Mouse (Mus musculus) midbrain, embryonic 12.5 days (tissue): ENCODE results near the gene Wnt7a. TPM values are rescaled to one million over a fixed set of nuclear protein-coding genes. Genes with fewer than 3 reads are reported as not detected.

ENCODE experiments used
- ATAC-seq: fragments of 200-750 bp; cut with Nextera tagmentation; 2 replicates; pipeline ENCODE4 v1.8.0; 2017; ENCODE audit warnings: low read depth, moderate TSS enrichment, moderate library complexity; ENCODE audit not compliant: low FRiP score
- H3K27ac ChIP-seq: fragments of 300-500 bp; sonication (generic); replicated peaks from 2 replicates; pipeline ENCODE4 v1.5.1; 2016; ENCODE audit warnings: mild to moderate bottlenecking
- H3K27me3 ChIP-seq: fragments of 300-500 bp; sonication (generic); 2 replicates; pipeline ENCODE4 v1.6.1; 2016; ENCODE audit warnings: mild to moderate bottlenecking
- H3K36me3 ChIP-seq: fragments of 300-500 bp; sonication (generic); 2 replicates; pipeline ENCODE4 v1.6.1; 2016
- H3K4me1 ChIP-seq: fragments of 300-500 bp; sonication (generic); 2 replicates; pipeline ENCODE4 v1.6.1; 2016
- H3K4me2 ChIP-seq: fragments of 300-500 bp; sonication (generic); replicated peaks from 2 replicates; pipeline ENCODE4 v1.6.1; 2016; ENCODE audit warnings: mild to moderate bottlenecking, moderate library complexity
- H3K4me3 ChIP-seq: fragments of 300-500 bp; sonication (generic); 2 replicates; pipeline ENCODE4 v1.5.1; 2016; ENCODE audit warnings: mild to moderate bottlenecking
- H3K9ac ChIP-seq: fragments of 300-500 bp; sonication (generic); replicated peaks from 2 replicates; pipeline ENCODE4 v1.6.1; 2016; ENCODE audit warnings: mild to moderate bottlenecking, moderate library complexity
- H3K9me3 ChIP-seq: fragments of 300-500 bp; sonication (generic); 2 replicates; pipeline ENCODE4 v1.6.1; 2016; ENCODE audit warnings: mild to moderate bottlenecking
- WGBS: fragments of 180-500 bp; shearing (Covaris S2); methylation state at CpG from one replicate; pipeline ENCODE4 v1.1.7; 2016; 5-methylcytosine and 5-hydroxymethylcytosine counted together
- polyA plus RNA-seq: library from polyadenylated mRNA; unstranded; fragments of >200 nt; fragmentation: Nextera tagmentation; extraction: Ambion mirVana; gene quantifications from 2 replicates; pipeline ENCODE4 v1.2.1, GENCODE M21; 2016

Wnt7a gene
- polyA plus RNA-seq, 1 experiment from 2014 or later, result 16.4 TPM

DNA sequence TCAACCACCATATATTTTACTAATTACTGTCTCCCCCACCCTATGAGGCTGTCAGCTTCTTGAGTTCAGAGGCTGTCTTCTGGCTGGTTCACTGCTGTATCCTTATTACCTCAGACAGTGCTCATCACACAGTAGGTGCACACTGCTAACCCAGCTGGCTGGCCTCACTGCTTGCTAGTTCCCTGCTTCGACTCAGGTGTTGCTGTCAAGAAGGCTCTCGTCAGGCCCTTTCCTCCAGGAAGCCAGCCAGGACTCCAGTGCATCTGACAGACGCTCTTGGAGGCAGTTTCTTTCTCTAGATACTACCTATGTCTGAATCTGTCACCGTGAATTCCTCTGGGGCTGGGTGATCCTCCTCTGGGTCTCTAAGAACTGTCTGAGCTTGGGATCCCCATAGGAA is 85.6 kb downstream of the Wnt7a start:
- no peak overlapping the region for H3K4me3 ChIP-seq
- H3K27me3 ChIP-seq, result peaks cover 30% of the 10 kb centered on the region
- 86% methylated on average over 4 of the region's 4 CpGs for WGBS
- H3K4me2 ChIP-seq, result no peak overlapping the region
- no peaks in the 10 kb centered on the region for H3K9me3 ChIP-seq
- peaks cover 20% of the 10 kb centered on the region for H3K4me1 ChIP-seq
- no peak overlapping the region for H3K27ac ChIP-seq
- H3K36me3 ChIP-seq, result no peaks in the 10 kb centered on the region
- ATAC-seq, result no peak
- no peak overlapping the region for H3K9ac ChIP-seq

DNA sequence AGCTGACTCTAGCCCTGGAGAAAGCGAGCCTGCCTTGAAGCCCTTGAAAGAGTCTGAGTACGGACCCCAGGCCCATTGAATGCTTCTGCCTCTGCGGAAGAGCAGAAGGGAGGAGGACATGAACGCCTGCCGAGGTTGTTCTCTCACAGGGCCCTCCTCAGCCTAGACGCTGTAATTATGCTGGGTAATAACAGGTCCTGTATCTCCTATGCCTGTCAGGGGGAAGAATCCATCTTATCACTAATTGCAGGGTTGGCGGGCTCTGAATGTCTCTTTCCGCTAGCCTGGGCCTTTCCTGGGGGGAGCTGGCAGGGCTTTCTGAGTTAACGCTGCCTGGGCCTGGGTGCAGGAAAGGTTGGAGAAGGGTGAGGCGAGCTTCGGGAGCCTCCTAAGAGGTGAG is 86.4 kb downstream of the Wnt7a start:
- Histone ChIP-seq H3K36me3 (no peaks in the 10 kb centered on the region), H3K4me3 (no peak overlapping the region), H3K9ac (no peak overlapping the region), H3K27me3 (peaks cover 30% of the 10 kb centered on the region), H3K9me3 (no peaks in the 10 kb centered on the region), H3K27ac (no peak overlapping the region), H3K4me1 (peaks cover 20% of the 10 kb centered on the region), H3K4me2 (no peak overlapping the region)
- WGBS, result 69% methylated on average over 11 of the region's 11 CpGs
- ATAC-seq, result no peak

DNA sequence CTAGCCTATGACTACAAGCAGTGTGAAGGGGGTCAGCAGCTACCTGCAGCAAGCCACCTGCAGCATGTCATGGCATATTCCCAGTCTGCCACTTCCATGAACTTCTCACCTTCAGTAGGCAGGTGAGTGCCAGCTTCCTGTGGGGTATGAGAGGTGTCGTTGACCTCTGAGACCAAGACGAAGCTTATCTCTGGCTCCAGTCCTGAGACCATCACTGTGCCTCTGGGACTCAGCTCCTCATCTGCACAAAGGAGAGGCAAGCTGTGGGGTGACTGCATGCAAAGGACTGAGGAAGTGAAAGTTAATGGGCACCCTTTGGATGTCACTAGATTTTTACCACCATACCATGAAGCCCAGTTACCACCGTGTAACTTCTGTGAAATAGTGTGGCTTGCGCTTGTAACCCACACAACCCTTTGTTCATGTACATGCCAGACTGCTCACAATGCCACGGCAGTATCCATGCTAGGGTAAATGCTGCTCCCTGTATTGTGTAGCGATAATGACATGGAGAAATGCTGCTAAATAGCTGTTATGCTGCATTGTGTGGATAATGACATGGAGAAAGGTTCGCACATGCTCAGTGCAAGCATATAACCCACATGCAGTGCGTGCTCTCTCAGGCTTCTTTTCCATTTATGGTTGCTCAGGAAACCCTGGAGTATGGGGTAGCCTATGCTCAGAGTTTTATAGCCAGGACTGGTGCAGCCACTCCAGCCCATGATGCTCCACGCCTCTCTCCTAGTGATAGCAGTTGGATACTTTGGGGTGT is 89.0 kb downstream of the Wnt7a start:
- Histone ChIP-seq H3K9me3 (peaks cover 5% of the 10 kb centered on the region; the same call in 1 of the 2 replicates), H3K27ac (0 out of 2 replicates have a peak overlapping the region, but pooled peaks have one; percentile 21), H3K36me3 (no peaks in the 10 kb centered on the region), H3K27me3 (peaks cover 33% of the 10 kb centered on the region), H3K4me3 (no peak overlapping the region), H3K9ac (no peak overlapping the region), H3K4me2 (no peak overlapping the region), H3K4me1 (peaks cover 20% of the 10 kb centered on the region)
- 86% methylated on average over 9 of the region's 9 CpGs for WGBS
- ATAC-seq, result peak; percentile 41; the same call in 1 of the 2 replicates

Other genes with a start within 250 kb of the Wnt7a start
- 41.7 and 66.6 TPM in 2 replicates for gene Fbln2, start 198.9 kb downstream of the Wnt7a start, polyA plus RNA-seq
- 22.2 TPM in 2 replicates for gene Chchd4, start 62.2 kb upstream of the Wnt7a start, polyA plus RNA-seq
- gene Tmem43, start 62.3 kb upstream of the Wnt7a start, polyA plus RNA-seq, result 61.5 and 63.4 TPM in 2 replicates
- 26.2 and 26.5 TPM in 2 replicates for gene Xpc, start 104.5 kb upstream of the Wnt7a start, polyA plus RNA-seq
- gene Lsm3, start 104.6 kb upstream of the Wnt7a start, polyA plus RNA-seq, result 216 and 231 TPM in 2 replicates